Mouse (Mus musculus) erythroid progenitor cell, adult 5-6 weeks (primary cell): ENCODE measurements around the gene Rpl35a. TPM values are rescaled to one million over a fixed set of nuclear protein-coding genes. Genes with fewer than 3 reads are reported as not detected.
A peak's percentile ranks its signal among the peaks of the same experiment; 100 is the strongest.

Experiments used
- ATAC-seq: replicated peaks from 2 replicates; pipeline ENCODE4 v1.8.0; 2016; ENCODE audit warnings: moderate number of reproducible peaks, mild to moderate bottlenecking, moderate TSS enrichment, inconsistent platforms; ENCODE audit not compliant: poor library complexity, low FRiP score, severe bottlenecking
- total RNA-seq, 2 experiments: library from RNA; stranded (forward) in 1 of 2; stranded (reverse) in 1 of 2; fragments of 150-400 nt in 1 of 2; fragments of 186-747, 209-891 nt in 1 of 2; gene quantifications; 2 replicates each; pipeline versions ENCODE4 v1.2.3 to v1.2.4; 2015 to 2017; ENCODE audit warnings: low replicate concordance in 2 of 2

Rpl35a gene
- total RNA-seq (2015; ENCODE audit: low replicate concordance): 809 and 822 TPM in 2 replicates
- total RNA-seq (2017; ENCODE audit: low replicate concordance): 235 and 511 TPM in 2 replicates

DNA sequence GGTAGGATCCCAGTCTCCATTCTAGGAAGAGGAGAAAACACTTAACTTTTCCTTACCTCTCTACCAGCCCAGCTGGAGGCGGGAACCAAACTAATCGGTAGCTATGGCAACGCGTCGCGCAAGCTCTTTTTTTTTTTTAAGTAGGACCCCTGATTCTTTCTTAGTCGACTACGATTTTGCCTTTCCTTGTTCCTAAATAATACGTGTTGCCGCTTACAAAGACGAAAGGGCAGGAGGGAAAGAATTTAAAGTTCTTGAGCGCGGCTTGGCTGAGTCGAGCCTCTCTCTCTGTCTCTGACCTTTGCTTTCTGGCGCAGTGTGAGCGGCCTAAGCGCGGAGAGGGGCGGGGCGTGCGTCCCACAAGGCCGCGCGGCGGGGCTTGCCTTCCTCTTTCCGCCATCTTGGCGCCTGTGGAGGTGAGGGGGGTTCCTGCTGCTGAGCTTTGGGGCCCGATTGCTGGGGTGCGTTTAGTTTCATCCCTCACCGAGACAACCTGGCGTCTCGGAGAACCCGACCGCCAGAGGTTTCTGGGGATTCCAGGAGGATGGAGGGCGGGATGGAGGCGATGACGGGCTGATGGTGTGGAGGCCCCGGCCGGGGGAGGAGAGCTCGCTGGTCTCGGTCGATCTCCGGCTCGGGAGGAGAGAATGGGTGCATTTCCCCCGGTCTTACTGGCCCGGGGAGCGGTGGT, at the start of gene Rpl35a, which contains the start of gene Iqcg:
TSS of gene Rpl35a (plus strand) at position 359 of the 691 bp plus-strand sequence.
TSS of gene Iqcg (minus strand) at position 124 of the 691 bp plus-strand sequence.
- ATAC-seq: peak; percentile 98

DNA sequence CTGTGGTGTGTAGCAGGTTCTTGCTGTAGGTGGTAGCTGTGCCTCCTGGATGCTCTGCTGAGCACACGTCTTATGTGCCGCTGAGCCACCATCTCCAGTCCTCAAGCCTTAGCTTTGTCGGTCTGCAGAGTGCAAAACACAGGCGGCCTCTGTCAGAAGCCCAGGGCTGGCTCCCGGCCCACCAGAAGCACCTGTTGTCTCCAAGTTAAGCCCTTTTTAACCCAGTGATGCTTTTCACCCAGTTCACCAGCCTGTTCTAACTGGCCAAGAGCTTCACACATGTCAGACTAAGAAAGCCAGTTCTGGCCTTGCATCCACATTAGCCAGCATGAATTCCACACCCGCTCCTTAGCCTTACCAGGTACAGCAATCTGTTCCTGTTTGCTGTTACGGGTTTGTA, 49.4 kb upstream of the Rpl35a start:
- no peak for ATAC-seq

DNA sequence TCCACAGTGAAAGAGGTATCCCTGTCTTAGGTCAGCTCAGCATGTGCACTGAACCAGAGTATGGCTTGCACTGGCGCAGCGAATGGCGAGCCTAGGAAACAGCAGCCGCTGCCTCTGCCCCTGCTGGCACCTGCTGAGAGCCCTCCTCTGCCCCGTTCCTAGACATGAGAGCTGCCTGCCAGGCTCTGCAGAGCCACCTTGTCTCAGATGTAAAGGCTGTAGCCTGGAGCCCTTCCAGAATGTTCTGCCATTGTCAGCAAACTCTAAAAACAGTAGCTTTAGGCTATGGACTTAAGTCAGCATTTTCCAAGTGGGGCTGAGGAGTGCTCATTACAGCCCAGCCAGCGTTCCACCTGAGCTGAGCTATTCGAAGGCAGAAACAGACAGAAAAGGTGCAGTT, 48.8 kb upstream of the Rpl35a start:
- ATAC-seq: no peak

DNA sequence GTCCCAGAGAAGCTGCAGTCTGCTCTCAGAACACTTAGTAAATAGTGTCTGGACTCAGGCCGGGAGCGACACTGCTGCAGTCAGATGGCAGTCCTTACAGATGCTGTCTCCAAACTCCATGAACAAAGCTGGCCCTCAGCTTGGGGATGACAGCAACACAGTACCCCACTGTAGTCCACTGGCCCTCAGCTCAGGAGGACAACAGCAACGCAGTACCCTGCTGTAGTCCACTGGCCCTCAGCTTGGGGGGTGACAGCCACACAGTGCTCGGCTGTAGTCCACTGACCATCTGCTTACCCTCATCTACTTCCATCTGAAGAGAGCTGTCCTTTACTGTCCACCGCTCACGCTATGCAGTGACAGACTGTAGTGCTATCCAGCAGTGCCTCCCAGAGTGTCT, 46.1 kb upstream of the Rpl35a start:
- ATAC-seq: no peak

DNA sequence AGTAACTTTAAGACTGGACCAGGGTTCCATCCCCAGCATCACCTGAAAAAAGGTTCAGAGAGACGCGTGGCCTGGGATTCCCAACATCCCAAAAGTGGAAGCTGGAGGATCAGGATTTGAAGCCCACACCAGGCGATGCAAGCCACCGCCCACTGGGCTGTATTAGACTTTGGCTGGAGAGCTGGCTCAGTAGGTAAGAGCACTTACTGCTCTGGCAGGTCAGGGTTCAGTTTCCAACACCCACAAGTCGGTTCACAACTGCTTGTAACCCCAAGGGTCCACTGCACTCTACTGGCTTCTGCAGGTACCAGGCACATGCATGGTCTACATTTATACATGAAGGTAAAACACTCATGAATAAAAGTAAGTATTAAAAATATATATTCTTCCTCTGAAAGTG, 42.5 kb upstream of the Rpl35a start:
- ATAC-seq: no peak

DNA sequence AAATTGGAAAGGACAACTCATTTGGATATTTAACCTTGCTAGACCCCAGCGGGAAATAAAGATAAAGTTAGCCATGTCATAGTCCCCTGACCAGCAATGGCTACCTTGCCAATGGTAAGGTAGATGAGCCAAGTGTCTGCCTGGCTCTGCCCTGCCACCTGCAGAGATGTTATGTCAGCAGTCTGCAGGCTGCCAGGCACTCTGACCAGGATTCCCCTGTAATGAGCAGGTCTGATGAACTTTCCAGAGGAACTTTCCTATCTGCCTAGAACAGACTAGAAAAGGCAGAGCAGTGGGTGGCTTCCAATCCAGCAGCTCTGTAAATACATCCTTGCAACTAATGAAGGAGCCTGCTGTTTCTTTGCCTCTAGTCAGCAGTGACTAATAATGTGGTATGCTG, 41.3 kb upstream of the Rpl35a start:
- ATAC-seq: no peak

DNA sequence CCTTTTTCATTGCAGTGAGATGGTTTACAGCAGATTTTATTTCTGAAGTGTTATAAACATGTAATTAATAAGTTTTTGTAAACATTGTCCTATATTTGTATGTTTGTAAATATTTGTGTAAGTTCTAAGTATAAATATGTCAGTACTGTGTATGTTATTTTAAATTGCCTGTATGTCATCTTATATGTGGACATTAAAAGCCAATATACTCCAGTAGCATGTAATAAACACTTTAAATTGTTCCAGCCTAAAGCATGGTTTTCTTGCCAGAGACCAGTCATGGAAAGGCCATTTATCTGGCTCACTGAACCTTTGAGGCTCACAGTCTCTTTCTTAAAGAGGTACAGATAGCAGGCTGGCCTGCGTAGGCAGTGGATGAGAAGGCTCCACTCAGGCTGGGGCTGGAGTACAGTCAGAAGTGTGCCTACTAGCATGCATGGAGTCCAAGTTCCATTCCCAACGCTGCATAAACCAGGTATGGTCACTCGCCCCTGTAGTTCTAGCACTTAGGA, 40.8 kb upstream of the Rpl35a start:
- ATAC-seq: no peak

DNA sequence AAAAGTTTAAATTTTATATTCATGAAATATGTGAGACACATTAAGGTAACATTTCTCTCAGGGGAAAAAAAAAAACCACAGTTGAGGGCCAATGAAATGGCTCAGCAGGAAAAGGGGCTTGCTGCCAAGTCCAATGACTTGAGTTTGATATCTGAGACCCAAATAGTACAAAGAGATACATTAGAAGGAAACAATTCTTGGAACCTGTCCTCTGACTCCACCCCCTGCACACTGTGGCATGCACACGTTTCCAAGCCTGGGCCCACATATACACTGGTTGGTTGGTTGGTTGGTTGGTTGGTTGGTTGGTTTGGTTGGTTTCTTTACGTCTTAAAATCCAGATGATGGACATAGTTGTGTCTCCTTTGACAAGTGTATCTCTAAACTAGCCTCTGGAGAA, 40.3 kb upstream of the Rpl35a start:
- ATAC-seq: no peak

DNA sequence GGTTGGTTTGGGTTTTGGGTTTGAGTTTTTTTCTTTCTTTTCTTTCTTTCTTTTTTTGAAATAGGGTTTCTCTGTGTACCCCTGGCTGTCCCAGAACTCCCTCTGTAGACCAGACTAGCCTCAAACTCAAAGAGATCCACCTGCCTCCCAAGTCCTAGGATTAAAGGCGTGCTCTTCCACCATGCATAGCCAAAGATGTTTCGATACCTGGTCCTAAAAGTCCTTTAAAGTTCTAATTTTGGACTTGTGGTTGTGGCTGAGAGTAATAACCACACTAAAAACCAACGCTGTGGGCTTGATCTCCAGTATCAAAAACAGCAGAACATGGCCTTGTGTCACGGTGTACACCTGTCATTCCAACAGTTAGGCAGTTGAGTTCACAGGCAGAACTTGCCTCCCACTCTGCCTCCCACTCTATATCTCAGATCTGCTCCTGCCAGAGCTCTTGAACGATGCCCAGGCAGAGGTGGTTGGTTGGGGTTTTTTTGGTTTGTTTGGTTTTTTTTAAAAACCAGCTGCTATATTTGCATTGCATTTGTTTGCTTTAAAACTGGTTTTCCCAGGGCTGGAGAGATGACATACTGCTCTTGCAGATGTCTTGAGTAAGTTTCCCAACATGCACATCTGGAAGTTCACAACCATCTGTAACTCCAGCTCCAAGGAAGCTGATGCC, 38.4 kb upstream of the Rpl35a start:
- no peak for ATAC-seq

DNA sequence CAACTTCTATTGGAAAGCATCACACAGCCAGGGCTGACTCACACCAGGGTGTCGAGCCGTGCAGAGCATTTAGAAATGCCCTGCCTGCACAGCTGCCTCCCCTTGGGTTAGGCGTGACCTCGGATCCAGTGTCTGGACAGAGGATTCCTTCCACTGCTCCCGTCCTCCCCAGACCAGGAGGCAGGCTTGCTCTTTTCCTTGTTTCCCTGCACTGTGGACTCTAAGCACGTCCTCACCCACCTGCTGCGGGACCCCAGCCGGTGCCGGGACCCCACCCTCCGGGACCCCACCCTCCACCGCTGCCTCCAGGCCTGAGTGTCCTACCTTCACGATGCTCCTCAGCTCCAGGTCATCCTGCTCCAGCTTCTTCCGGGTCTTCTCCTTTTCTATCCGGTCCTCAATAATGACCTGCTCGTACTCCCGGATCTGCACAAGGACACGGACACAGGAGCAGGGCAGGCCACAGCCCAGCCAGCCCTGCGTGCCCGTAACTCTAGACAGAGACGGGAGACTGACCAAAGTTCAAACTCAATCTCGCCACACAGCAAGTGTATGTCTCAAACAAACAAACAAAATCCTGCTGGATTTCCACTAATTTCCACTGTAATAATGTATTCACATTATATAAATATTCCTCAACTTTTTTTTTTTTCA, 37.0 kb upstream of the Rpl35a start:
- no peak for ATAC-seq

DNA sequence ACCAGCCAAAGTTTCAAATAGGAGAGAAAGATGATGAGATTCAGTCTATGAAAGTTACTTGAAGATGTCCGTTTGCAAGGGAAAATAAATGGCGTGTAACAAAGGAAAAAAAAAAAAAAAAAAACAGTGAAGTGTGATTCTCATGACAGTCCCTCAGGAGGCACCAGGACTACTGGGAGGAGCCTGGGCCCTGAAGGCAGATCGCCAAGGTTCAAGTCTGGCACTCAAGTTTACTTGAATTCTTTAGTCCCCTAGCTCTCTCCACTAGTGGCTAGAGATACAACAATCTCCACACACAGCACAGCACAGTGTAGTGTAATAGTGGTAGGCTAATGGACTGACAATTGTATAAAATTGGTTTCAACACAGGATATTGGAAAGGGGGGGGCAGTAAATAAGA, 34.9 kb upstream of the Rpl35a start:
- ATAC-seq: no peak

DNA sequence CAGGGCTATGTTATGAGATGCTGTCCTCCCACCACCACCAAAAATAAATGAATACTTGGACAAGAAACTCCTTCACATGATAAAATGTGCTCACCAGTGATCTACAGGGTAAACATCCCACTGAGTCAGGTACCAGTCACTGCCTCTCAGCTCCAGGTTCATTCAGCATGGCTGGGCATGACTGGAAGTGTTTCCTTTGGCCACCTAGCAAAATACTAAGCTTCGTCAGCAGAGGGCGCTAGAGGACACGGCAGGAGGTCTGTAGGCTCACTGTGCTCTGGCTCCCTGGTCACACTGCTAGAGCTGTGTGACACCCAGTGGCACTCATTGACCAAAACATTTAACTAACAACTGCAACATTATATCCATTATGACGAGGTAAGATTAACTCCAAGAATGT, 32.5 kb upstream of the Rpl35a start:
- peak; percentile 80 for ATAC-seq

DNA sequence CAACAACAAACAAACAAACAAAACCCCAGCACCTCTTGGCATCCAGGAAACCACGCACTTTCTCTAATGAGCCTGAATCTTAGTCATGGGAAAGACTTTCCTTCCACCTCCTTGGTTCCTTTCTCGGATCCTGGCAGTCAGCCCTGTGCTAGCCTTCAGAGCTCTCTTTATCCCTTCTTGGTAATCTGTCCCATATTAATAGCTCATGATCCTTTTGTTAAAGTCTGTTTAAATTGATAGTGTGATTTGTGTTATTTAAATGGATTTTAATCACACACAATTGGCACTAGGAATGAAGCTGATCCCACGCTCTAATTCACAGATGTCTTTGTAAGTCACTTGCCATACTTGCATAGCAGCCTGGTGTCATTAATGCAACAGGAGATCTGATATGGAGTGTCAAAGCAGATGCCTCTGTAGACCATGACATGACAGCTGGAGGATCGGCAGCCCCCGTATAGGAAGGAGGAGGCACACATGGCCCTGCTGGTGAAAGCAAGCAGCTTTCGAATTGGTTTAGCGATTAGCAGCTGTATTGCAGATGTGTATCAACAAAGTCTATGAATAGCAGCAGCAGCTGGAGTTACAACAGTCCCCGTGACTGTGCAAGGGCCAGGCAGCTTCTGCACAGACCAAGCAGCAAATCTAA, 31.7 kb upstream of the Rpl35a start:
- no peak for ATAC-seq

DNA sequence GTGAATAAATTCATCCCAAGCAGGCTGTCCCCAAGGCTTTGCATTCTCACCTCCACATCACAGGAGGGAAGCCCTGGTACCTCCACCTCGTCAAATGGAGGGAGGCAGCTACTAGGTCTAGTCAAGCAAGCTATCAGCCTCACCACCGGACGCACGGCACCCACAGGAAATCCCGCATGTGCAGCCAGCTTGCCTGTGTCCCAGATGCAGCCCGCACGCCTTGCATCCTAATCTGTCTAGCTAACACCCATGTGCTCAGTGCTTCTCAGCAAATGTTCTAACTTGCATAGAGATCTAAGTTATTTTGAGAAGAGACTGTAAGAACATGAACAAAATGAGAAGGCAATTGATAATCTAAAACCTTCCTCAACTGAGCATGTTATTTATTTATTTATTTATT, 29.9 kb upstream of the Rpl35a start:
- ATAC-seq: no peak

DNA sequence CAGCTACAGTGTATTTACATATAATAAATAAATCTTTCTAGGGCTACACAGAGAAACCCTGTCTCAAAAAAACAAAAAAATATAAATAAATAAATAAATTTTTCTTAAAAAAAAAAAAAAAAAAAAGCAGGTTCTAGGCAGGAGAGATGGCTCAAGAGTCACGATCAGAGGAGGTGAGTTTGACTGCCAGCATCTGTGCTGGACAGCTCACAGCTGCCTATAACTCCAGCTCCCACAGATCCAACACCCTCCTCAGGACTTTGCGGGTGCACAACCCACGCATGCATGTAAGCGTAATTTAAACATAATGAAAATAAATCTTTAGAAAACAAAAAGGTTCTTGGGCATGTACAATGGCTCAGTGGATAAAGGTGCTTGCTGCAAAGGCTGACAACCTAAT, 20.2 kb upstream of the Rpl35a start:
- ATAC-seq: no peak

DNA sequence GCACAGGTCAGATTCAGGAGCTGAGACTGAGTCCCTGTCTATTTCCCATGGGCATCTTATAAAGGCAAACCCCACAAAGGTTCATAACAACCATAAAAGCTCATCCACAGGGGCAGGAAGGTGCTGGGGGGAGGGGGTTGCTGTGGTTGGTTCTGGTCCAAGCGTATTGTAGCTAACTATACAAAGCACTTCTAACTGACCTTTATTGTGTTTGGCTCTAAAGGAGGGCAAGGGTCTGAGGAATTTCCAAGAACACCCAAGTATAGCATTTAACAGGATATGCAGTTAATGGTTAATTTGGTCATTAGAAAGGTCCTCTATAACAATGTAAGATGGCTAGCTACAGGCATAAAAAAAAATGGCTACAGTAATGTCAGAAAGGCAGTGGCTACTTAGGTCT, 13.6 kb upstream of the Rpl35a start:
- ATAC-seq: no peak

DNA sequence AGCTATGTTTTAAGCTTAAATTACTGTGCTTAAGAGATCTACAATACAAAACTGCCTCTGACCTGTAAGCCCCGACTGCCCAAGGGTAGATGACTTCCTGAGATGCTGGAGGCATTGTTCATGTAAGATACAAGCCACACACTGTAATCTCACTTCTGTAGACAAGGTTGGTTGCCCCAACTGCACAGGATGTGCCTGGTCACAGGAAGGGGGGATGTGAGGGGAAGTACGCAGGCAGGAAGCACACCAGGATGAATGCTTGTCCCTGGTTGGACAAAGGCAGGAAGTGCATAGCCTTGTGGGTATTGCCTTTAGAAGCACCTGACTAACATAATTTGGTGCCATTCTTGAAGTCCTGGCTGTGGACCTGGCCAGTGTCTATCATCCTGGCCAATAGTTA, 13.0 kb upstream of the Rpl35a start:
- no peak for ATAC-seq

DNA sequence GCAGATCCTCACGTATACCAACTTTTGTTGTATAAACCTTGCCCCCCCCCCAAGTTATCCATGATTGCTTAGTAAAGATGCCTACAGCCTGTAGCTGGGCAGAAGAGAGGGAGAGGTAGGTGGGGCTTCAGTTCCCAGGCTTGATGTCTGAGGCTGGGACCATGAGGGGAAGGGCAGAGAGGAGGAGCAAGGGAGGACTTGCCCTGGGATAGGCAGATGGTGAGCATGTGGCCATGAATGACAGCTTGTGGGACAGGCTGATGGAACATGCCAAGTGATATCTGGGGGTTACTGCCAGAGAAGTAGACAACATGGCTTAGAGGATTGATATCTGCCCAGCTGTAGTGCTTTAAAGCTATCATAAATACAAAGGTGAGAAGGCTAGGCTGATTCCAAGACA, 8.2 kb upstream of the Rpl35a start:
- no peak for ATAC-seq

DNA sequence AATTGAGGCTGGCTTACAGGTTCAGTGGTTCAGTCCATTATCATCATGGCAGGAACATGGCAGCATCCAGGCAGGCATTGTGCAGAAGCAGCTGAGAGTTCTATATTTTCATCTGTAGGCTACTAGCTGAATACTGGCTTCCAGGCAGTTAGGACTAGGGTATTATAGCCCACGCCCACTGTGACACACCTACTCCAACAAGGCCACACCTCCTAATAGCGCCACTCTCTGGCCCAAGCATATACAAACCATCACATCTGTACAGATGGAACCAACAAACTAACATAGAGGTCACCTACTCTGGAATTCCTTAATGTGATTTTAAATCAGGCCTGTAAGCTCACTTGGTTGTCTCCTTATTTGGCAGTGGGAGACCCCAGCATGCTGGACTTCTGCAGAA, 7.6 kb upstream of the Rpl35a start:
- no peak for ATAC-seq

DNA sequence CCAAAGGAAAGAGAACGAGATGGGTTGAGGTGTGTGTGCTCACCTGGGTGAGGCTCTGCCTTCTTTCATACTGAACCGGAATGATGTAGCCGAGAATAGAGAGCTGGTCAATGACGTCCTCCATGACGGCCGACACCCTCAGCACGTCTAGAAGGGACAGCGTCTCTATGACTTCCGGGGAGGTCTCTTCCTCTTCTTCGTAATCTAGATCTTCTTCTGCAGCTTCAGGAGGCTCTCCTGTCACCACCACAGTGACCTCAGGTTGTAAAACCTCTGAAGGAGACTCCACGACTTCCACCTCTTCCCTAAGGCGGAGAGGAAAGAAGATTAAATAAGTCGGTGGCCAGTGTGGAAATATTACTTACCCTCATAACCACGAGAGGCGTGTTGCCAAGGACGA, 6.4 kb upstream of the Rpl35a start:
- ATAC-seq: no peak
